Mouse (Mus musculus) ovary, adult 2 months (tissue): ENCODE data around the gene Gm15128. TPM values are rescaled to one million over a fixed set of nuclear protein-coding genes. Genes with fewer than 3 reads are reported as not detected.

ENCODE experiments used
- polyA plus RNA-seq: library from polyadenylated mRNA; depleted of rRNA; stranded (reverse); fragments of >200 nt; gene quantifications from 2 replicates; pipeline ENCODE4 v1.2.3, GENCODE M21; 2012; rRNA removed

The Gm15128 gene
- polyA plus RNA-seq: not detected in 2 replicates

DNA sequence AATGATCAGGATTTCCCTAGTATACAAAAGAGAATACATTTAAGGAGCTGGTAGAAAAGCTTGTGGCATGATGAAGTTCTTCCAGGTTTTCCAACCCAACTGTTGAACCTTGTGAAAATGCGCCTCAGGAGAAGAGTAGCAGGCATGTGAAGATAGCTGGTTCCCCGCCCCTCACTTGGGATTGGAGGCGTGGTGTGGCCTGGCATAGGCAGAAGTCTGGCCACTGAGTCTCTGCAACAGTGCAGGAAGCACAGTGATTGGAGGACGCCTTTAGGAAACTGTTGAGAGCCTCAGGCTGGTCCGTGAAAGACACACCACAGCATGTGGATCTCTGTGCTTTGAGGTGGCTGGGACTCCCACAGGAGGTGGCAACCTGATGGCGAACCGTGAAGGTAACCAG, at the start of gene Gm15128:
Gene Gm15128 (plus strand): TSS at position 301 of the 400 bp plus-strand sequence.

Other genes starting within 250 kb of the Gm15128 start
- 1.6 and 2.2 TPM in 2 replicates for gene Lrch2, start 211.9 kb upstream of the Gm15128 start, polyA plus RNA-seq
- gene Gm15080, start 227.0 kb downstream of the Gm15128 start, polyA plus RNA-seq: not detected in 2 replicates